Mouse (Mus musculus) T-cell, adult 2 months (primary cell): ENCODE results near the gene Porcn.

Source experiments
- DNase-seq: peaks from one replicate; pipeline ENCODE4 v3.0.0; 2022; ENCODE audit warnings: low spot score

The Porcn gene

DNA sequence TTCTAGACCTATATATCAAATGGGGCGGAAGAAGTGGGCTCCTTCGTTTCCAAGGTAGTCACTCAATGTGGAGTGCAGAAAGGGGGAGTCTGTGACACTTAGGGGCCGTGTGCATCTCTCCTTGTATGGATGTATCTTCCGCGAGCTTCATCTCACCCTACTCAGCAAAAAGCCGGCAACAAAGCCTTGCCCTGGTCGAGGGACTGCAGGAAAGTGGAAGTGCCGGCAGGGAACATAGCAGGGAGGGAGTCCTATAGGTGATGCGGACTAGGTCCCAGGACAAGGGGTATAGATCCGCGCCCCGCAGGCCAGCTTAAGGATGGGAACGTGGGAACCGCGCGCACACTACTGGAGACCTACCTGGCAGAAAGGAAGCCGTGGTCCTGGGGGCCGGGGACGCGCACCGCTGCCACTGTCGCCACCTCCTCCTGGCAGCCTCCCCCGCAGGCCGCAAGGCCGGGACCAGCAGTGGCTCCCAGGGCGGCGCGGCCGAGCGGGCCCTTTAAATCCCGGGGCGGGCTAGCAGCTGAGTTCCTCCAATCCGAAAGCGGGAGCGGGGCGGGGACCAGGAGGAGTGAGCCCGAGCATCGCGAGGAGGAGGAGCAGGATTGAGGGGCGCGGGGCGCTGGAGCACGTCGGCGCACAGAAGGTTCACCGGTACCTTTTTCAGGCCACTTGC lies at the start of gene Porcn:
TSS of gene Porcn (minus strand) at position 511 of the 679 bp plus-strand sequence.
- no peak for DNase-seq

- no peak for DNase-seq
These were observed 49.5 kb upstream of the Porcn start for GRCm38 (mm10) chrX:8255807-8256206.

DNA sequence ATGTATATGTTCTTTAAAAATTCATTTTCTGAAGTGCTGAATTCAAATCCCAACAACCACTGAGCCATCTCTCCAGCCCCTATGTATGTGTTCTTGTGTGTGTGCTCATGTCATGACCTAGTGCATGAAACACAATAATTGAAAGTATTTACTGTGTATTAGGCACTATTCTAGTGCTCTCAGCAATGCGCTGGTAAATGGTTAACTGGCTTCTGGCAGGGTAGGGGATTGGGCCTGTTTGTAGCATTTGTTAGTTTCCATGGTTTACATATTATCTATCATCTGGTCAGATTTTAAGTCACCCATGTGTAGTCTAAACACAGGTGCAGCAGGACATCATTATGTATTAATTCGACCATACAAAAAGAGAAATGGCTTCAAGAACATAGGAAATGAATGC lies 47.4 kb upstream of the Porcn start:
- DNase-seq: no peak

GRCm38 (mm10) chrX:8252334-8253285 lies 46.3 kb upstream of the Porcn start, which contains the start of gene Ftsj1:
Gene Ftsj1, minus strand, starts transcription at chrX:8252406.
- DNase-seq: peak; percentile 86

DNA sequence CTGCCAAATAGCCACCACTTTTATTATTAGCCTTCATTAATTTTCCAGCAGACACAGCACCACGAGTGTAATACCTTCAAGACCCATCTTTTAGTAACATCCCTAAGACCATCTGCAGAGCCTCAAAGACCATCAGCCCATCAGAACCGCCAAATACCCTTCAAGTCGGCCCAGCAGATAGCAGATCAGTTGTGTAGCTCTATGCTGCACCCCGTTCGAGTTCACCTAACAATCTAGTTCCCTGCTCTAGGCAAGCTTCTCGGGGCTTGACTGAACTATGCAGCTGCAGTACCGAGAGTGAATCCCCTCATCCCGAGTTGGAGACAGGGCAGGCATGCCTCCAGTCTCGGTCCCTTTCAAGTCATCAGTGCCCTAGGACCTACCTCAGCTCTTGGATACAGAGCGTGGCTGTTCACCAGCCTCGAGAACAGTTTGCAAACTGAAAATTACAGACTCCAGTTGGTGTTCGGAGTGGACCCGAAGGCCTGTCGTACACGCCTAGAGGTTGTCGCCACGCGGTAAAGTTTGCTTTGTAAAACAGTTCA lies 45.5 kb upstream of the Porcn start:
- DNase-seq: no peak

DNA sequence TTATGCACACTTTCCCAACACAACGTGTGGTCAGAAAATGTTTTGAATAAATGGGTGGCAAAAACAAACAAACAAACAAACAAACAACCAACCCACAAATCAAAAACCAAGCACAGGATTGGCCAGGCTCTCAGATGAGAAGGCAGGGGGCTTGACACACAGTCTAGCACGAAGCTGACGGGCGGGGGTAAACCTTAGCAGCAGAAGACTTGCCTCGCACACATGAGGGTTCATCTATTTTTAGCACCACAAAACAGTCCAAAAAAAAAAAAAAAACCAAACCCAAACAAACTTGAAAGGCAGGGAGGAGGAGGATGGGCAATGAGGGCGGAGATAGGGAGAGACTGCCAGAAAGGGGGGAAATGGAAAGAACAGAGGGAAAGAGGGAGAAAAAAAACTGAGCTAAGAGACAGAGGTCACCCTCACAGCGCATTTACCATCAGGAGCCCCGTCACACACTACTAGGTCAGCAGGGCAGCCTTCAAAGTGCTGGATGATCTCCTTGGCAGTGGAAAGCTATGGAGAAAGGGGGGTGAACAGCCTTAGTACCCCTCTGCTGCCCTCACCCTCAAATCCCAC lies 42.3 kb upstream of the Porcn start:
- no peak for DNase-seq

DNA sequence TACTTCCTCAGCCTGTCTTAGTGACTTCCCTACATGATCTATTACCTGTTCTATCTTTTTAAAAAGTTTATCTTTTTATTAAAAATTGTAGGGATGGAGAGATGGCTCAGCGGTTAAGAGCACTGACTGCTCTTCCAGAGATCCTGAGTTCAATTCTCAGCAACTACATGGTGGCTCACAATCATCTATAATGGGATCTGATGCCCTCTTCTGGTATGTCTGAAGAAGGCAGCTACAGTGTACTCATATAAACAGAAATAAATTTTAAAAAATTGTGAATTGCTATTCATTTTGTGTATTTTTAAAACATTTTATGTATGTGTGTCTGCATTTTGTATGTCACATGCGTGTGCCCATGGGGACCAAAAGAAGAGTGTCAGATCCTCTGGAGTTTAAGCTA lies 41.4 kb upstream of the Porcn start:
- DNase-seq: no peak

DNA sequence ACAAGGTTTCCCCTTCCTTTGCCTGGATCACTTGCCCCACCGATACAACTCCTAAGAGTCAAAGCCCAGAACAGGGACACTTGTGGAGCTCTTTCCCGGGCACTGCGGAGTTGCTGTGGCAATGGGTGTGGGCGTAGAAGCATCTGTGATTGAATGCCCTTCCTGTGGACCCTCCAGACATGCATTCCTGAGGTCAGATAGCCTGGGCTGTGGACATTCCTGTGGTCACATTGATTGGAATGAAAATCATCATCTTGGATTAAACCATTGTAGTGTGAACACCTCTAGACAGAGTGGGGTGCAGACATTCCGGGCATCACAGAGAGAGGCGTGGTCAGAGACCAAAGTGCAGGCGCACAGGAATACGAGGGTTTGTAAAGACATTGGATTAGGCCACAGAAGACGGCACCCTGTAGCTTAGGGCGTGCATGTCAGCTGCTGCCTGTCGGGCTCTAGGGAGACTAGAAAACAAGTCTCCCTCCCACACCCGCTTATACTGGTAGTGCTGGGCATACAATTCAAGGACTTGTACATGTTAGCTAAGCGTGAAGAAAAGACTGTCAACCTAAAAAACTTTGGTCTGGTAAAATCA lies 32.6 kb upstream of the Porcn start:
- DNase-seq: no peak

DNA sequence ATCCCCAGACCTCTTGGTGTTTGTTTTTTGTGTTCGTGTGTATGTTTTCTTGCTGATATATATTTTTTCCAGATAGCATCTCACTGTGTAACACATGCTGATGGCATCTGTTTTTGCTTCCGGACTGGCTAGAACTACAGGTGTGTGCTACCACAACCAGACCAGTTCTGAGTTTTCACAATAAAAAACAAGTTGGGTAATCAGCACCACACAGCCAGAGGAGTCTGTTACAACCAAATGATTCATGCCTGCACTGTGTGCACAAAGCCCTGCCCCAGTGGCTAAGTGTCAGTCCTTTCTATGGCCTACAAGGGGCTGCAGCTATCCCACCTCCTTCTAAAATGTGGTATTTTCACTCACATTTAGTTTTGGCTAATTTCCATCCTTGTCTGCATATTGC lies 30.4 kb upstream of the Porcn start:
- no peak for DNase-seq

DNA sequence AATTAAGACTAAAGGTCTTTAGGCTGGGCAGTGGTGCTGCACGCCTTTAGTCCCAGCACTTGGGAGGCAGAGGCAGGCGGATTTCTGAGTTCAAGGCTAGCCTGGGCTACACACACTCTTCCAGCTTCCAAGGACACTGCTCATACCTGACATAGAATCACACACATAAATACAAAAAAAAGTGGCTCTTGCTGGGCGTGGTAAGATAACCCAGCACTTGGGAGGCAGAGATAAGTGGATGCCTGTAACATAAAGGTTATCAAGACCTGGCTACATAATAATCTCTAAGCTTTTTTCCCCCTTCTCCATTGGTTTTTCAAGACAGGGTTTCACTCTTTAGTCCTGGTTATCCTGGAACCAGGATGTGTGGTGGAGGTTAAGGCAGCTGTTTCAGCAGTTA lies 27.3 kb upstream of the Porcn start:
- no peak for DNase-seq

GRCm38 (mm10) chrX:8230272-8230671 lies 23.9 kb upstream of the Porcn start:
- no peak for DNase-seq

- no peak for DNase-seq
These were observed 17.1 kb upstream of the Porcn start for GRCm38 (mm10) chrX:8223473-8223872.

DNA sequence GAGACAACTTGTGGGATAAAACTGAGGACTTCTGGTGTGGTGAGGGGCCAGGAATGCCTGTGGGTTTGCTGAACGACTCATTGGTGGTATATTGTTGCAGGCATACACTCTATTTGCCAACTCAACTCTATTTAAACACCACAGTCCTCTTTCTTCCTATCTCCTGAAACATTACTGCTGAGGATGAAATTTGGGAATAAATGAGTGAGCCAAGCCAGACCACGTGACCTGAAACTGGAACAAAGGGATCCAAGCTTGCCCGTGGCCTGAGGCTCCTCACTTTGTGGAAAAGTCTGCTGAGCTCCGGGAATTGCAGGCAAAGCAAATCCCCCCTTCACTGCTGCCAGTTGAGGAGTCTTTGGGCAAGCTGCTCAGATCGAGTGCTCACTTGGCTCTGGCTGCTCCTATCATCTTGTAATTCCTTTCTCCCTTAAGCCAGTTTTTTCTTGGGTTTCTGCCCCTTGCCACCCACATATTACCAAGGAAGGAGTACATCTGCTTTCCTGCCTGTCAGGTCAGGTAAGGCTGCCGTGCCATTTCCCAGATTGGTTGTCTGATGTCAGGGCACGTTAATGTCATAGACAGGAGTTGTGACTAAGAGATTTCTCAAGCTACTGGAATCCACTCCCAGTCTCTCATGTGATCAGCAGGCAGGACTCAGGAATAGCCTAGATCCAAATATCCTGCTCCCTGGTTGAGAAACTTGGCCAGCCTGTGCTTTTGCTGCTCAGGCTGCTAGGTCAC lies 16.5 kb upstream of the Porcn start:
- DNase-seq: no peak

DNA sequence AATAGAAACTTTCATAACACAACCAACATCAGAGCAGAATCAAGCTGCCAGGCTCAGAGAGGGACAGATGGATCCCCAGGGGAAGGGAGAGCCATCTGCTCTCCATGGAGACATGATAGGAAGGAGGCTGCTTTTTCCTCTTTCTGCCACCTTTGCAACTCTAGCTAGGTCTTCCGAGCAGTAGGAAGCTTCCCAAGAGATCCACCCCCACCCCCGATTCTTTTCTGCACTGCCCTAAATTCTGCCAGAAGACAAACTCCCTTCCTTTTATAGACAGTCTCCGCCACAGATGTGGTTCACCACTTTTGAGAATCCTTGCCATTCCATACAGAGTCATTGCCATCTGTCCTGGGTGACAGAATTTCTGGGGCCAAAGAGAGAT lies 16.0 kb upstream of the Porcn start:
- no peak for DNase-seq

DNA sequence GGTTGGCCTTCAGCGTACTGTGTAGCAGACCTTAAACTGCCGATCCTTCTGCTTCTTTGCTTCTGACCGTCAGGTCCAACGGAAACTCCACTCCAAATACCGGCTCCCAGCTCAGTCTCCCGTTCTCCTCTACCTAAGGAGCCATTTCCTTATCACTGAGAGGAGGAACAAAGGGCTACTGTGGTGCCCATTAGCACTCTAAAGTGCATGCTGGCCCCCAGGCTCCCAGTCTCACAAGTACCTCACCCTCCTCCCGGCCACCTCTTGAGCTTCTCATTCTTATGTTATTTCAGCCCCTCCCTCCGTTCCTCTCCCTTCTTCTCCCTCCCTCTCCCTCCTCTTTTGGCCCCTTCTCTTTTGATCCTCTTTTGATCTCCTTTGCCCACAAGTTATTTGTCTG lies 13.3 kb upstream of the Porcn start:
- no peak for DNase-seq

- no peak for DNase-seq
These were observed 11.8 kb upstream of the Porcn start for GRCm38 (mm10) chrX:8218114-8218513.

DNA sequence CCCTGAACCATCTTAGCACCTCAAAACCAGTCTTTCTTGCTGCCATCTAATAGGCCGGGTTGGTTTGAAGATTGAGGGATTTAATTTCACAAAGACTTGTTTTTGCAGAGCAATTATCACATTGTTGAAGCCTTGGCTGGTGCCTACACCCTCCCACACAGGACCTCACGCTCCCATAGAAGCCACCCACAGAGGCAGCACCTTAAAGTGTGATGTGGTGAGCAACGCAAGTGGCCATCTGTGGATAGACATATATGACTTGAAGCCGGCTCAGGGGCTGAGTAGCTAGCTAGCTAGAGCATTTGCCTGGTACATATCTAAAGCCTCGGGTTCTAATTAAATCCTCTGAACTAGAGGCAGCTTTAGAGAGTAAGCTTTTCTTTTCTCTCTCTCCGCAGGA lies 11.1 kb upstream of the Porcn start:
- DNase-seq: no peak

- no peak for DNase-seq
These were observed 5.3 kb upstream of the Porcn start for GRCm38 (mm10) chrX:8211490-8212207.

DNA sequence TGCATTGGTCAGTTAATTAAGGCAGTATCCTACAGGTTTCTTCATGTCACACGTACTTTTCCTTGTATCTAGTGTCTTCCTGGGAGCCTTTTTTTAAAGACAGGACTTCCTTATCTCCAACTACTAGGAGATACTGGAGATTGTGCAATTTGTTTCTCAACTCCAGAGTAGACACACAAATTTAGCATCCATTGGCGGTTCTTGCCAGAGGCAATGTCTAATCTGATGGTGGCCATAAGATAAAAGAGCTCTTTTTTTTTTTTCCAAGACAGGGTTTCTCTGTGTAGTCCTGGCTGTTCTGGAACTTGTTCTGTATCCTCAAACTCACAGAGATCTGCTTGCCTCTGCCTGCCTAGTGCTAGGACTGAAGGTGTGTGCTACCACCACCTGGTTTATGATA lies 3.4 kb upstream of the Porcn start:
- no peak for DNase-seq

DNA sequence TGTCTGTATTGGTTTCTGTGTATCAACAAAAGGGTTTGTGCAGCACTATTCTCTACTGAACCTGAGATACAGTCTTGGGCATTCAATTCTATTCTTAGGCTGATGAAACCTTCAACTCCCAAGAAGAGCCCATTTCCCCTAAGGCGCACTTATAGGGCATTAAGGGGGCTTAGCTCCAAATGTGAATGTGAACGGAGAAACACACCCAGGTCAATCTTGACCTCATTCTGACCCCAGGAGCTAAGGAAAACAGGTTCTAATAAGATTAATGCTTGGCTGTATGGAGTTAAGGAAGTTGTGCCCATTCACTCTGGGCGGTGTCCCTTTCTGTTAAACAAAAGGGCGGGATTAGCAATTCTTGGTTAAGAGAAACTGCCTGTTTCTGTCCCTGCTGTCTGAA lies 899 bp upstream of the Porcn start:
- no peak for DNase-seq

DNA sequence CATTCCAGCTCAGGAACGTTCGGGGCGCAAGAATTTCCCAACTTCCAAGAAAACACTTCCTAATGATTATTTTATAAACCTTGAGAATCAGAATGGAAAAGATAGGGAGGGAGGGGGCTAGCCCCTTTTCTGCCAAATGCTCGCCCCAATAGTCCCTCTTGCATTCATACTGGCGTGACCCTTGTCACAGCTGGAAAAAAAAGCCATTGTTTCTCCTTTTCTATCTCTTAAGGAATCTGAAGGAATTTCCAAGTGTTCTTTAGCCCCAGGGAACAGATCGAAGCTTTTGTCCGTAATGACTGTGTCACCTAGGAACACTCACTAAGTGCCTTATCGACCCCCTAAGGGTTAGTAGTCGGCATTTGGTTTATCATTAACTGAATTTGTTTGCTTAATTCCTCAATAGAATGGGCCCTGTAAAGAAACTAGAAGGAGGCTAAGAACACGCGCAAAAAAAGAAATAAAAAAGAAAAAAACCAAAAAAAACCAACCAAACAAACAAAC lies 421 bp upstream of the Porcn start:
- DNase-seq: no peak
